Mouse (Mus musculus) liver, postnatal 0 days (tissue): ENCODE data around the gene Cnot2. TPM values are rescaled to one million over a fixed set of nuclear protein-coding genes. Genes with fewer than 3 reads are reported as not detected.

Source experiments
- ATAC-seq: fragments of 200-750 bp; cut with Nextera tagmentation; 2 replicates; pipeline ENCODE4 v1.8.0; 2017; ENCODE audit warnings: mild to moderate bottlenecking, moderate library complexity
- DNase-seq: peaks from one replicate; pipeline ENCODE4 v3.0.0-alpha.2; 2016
- H3K27ac ChIP-seq: fragments of 300-500 bp; sonication (generic); 2 replicates; pipeline ENCODE4 v1.5.1; 2014; ENCODE audit warnings: antibody characterized with exemption, moderate library complexity, mild to moderate bottlenecking, low read depth
- H3K27me3 ChIP-seq: fragments of 300-500 bp; sonication (generic); 2 replicates; pipeline ENCODE4 v1.6.1; 2014; ENCODE audit warnings: low read length, control low read depth, mixed read lengths; ENCODE audit not compliant: insufficient read depth
- H3K36me3 ChIP-seq: fragments of 300-500 bp; sonication (generic); replicated peaks from 2 replicates; pipeline ENCODE4 v1.6.1; 2014; ENCODE audit warnings: mild to moderate bottlenecking, control low read depth, low read length, moderate library complexity, mixed read lengths; ENCODE audit not compliant: insufficient read depth
- H3K4me1 ChIP-seq: fragments of 300-500 bp; sonication (generic); 2 replicates; pipeline ENCODE4 v1.6.1; 2014; ENCODE audit warnings: antibody characterized with exemption, mild to moderate bottlenecking, control low read depth; ENCODE audit not compliant: insufficient read depth
- H3K4me2 ChIP-seq: fragments of 300-500 bp; sonication (generic); 2 replicates; pipeline ENCODE4 v1.6.1; 2014; ENCODE audit warnings: low read depth, mild to moderate bottlenecking, low read length, moderate library complexity, mixed read lengths
- H3K4me3 ChIP-seq: fragments of 300-500 bp; sonication (generic); 2 replicates; pipeline ENCODE4 v1.5.1; 2014; ENCODE audit warnings: low read depth, low read length
- H3K9ac ChIP-seq: fragments of 300-500 bp; sonication (generic); replicated peaks from 2 replicates; pipeline ENCODE4 v1.6.1; 2014; ENCODE audit warnings: mild to moderate bottlenecking, moderate library complexity
- H3K9me3 ChIP-seq: fragments of 300-500 bp; sonication (generic); 2 replicates; pipeline ENCODE4 v1.6.1; 2016; ENCODE audit warnings: mild to moderate bottlenecking, control low read depth, low read length, mixed read lengths
- CTCF ChIP-seq: sonication (generic); IDR thresholded peaks from 2 replicates; pipeline ENCODE4 v1.5.1; 2016; ENCODE audit warnings: antibody characterized with exemption, low read depth
- EP300 ChIP-seq: IDR thresholded peaks from 2 replicates; pipeline ENCODE4 v1.6.1; 2016; ENCODE audit warnings: antibody characterized with exemption, low read depth, mild to moderate bottlenecking
- WGBS: fragments of 180-500 bp; shearing (Covaris S2); extraction: QIAGEN DNeasy Blood & Tissue Kit; methylation state at CpG from one replicate; pipeline ENCODE4 v1.1.7; 2014; ENCODE audit not compliant: insufficient replicate concordance; 5-methylcytosine and 5-hydroxymethylcytosine counted together
- polyA plus RNA-seq: library from polyadenylated mRNA; unstranded; fragments of >200 nt; fragmentation: Nextera tagmentation; extraction: Ambion mirVana; gene quantifications from 2 replicates; pipeline ENCODE4 v1.2.1, GENCODE M21; 2015

Cnot2 gene
- polyA plus RNA-seq, 1 experiment from 2014 or later, result 22.8 TPM

GRCm38 (mm10) chr10:116505303-116506014 is 75.9 kb downstream of the Cnot2 start:
- H3K4me3 ChIP-seq, result no peak overlapping the region
- WGBS, result 61% methylated on average over 7 of the region's 7 CpGs
- TF ChIP-seq CTCF (no peak), EP300 (no peak)
- H3K27ac ChIP-seq, result no peak overlapping the region
- ATAC-seq (peak; percentile 51; the same call in 1 of the 2 replicates), DNase-seq (no peak)
- H3K9ac ChIP-seq, result no peak overlapping the region
- 0 out of 2 replicates have a peak, but pooled peaks cover 2% of the 10 kb centered on the region for H3K4me1 ChIP-seq
- no peaks in the 10 kb centered on the region for H3K27me3 ChIP-seq
- no peaks in the 10 kb centered on the region for H3K9me3 ChIP-seq
- H3K4me2 ChIP-seq, result no peak overlapping the region
- peaks cover 4% of the 10 kb centered on the region for H3K36me3 ChIP-seq

DNA sequence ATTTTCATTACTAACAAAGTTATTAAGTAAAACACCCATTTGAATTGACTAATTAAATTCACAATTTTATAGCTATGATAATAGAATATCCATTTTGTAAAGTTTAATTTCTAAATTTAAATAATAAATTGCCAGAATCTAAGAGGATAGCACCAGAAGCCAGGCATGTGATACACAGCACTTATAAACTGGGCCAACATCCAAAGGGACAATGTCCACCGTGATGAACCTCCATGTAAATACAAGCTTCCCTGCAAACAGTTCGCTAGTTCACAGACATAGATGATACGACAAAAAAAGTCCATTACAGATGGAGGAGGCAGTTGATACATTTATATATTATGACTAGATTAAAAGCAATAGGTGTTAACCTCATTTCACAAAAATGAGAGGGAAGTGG is 88.5 kb downstream of the Cnot2 start:
- no peak overlapping the region for H3K4me3 ChIP-seq
- no peak overlapping the region for H3K27ac ChIP-seq
- no peak for TF ChIP-seq CTCF
- no peak for TF ChIP-seq EP300
- no peaks in the 10 kb centered on the region for H3K9me3 ChIP-seq
- H3K36me3 ChIP-seq, result peaks cover 29% of the 10 kb centered on the region
- H3K4me2 ChIP-seq, result no peak overlapping the region
- 73% methylated on average over 3 of the region's 3 CpGs for WGBS
- no peaks in the 10 kb centered on the region for H3K27me3 ChIP-seq
- peak; percentile 32 for DNase-seq
- no peak overlapping the region for H3K9ac ChIP-seq
- ATAC-seq, result peak; percentile 72
- H3K4me1 ChIP-seq, result no peaks in the 10 kb centered on the region

GRCm38 (mm10) chr10:116486895-116487747 is 94.2 kb downstream of the Cnot2 start:
- no peak overlapping the region for H3K4me2 ChIP-seq
- H3K4me3 ChIP-seq, result no peak overlapping the region
- H3K9me3 ChIP-seq, result no peaks in the 10 kb centered on the region
- peaks cover 25% of the 10 kb centered on the region for H3K36me3 ChIP-seq
- no peaks in the 10 kb centered on the region for H3K27me3 ChIP-seq
- 73% methylated on average over 10 of the region's 10 CpGs for WGBS
- no peak overlapping the region for H3K9ac ChIP-seq
- no peaks in the 10 kb centered on the region for H3K4me1 ChIP-seq
- TF ChIP-seq CTCF (no peak), EP300 (no peak)
- ATAC-seq (no peak), DNase-seq (no peak)
- H3K27ac ChIP-seq, result no peak overlapping the region

DNA sequence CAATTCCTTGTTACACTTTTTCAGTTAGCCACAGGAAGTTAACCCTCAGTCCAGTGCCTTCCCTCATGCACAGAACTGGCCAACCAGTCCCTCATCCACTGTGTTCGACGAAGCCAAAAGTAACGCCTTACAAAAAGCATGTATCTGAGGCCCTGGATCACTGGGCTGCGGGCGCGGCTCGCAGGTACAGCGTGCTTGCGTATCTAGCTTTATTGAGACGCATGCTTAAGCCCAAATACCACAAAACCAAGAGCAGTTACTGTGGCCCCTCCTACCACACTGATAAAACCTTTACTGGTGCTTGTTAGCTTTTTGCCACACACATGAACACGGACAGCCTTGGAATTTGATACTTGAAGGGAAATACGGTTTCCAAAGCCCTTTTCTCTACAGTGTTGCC is 99.4 kb downstream of the Cnot2 start:
- DNase-seq (no peak), ATAC-seq (peak; percentile 10; the same call in 1 of the 2 replicates)
- Histone ChIP-seq H3K36me3 (peaks cover 25% of the 10 kb centered on the region), H3K4me1 (no peaks in the 10 kb centered on the region), H3K27me3 (no peaks in the 10 kb centered on the region), H3K9me3 (no peaks in the 10 kb centered on the region), H3K27ac (no peak overlapping the region), H3K9ac (no peak overlapping the region), H3K4me2 (no peak overlapping the region), H3K4me3 (no peak overlapping the region)
- no peak for TF ChIP-seq CTCF
- TF ChIP-seq EP300, result no peak
- 56% methylated on average over 12 of the region's 12 CpGs for WGBS

DNA sequence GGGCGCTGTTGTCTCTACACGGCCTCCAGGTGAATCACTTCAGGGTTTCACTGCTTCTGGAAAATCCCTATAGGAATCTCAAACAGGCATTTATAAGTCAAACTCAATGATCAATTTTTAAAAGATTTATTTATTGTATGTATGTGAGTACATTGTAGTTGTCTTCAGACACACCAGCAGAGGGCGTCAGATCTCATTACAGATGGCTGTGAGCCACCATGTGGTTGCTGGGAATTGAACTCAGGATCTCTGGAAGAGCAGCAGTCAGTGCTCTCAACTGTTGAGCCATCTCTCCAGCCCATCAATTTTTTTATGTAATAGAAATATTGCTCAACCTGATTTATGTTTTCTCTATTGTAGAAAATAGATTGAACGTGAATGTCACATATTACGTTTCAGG is 100.3 kb downstream of the Cnot2 start:
- 88% methylated on average over 5 of the region's 5 CpGs for WGBS
- no peak overlapping the region for H3K4me3 ChIP-seq
- H3K9me3 ChIP-seq, result 0 out of 2 replicates have a peak, but pooled peaks cover 4% of the 10 kb centered on the region
- peaks cover 21% of the 10 kb centered on the region for H3K36me3 ChIP-seq
- DNase-seq (no peak), ATAC-seq (no peak)
- 0 out of 2 replicates have a peak, but pooled peaks have one; percentile 8 for TF ChIP-seq CTCF
- no peak for TF ChIP-seq EP300
- no peaks in the 10 kb centered on the region for H3K4me1 ChIP-seq
- H3K27ac ChIP-seq, result no peak overlapping the region
- H3K4me2 ChIP-seq, result no peak overlapping the region
- no peak overlapping the region for H3K9ac ChIP-seq
- peaks cover 5% of the 10 kb centered on the region for H3K27me3 ChIP-seq

DNA sequence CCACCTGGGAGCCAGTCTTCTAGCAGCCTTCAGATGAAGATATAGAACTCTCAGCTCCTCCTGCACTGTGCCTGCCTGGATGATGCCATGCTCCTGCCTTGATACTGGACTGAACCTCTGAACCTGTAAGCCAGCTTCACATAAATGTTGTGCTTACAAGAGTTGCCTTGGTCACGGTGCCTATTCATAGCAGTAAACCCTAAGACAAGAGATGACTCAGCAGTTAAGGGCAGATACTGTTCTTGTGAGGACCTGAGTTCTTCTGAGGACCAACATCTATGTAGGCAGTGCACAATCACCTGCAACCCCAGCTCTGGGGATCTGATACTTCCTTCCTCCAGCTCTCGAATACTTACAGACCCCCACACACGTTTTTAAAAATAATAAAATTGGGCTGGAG is 104.8 kb downstream of the Cnot2 start:
- H3K4me3 ChIP-seq, result no peak overlapping the region
- no peak overlapping the region for H3K9ac ChIP-seq
- peaks cover 8% of the 10 kb centered on the region; the same call in 1 of the 2 replicates for H3K4me1 ChIP-seq
- no peak for ATAC-seq
- no peak for DNase-seq
- H3K9me3 ChIP-seq, result 0 out of 2 replicates have a peak, but pooled peaks cover 4% of the 10 kb centered on the region
- no peak overlapping the region for H3K27ac ChIP-seq
- H3K4me2 ChIP-seq, result no peak overlapping the region
- H3K36me3 ChIP-seq, result no peaks in the 10 kb centered on the region
- 78% methylated on average over 3 of the region's 3 CpGs for WGBS
- TF ChIP-seq CTCF (no peak), EP300 (no peak)
- peaks cover 45% of the 10 kb centered on the region for H3K27me3 ChIP-seq
